Mouse (Mus musculus) midbrain, embryonic 12.5 days (tissue): ENCODE results near the gene Clcn7. TPM values are rescaled to one million over a fixed set of nuclear protein-coding genes. Genes with fewer than 3 reads are reported as not detected.
A peak's percentile ranks its signal among the peaks of the same experiment; 100 is the strongest.

Experiments
- ATAC-seq: fragments of 200-750 bp; cut with Nextera tagmentation; 2 replicates; pipeline ENCODE4 v1.8.0; 2017; ENCODE audit warnings: low read depth, moderate TSS enrichment, moderate library complexity; ENCODE audit not compliant: low FRiP score
- H3K27ac ChIP-seq: fragments of 300-500 bp; sonication (generic); replicated peaks from 2 replicates; pipeline ENCODE4 v1.5.1; 2016; ENCODE audit warnings: mild to moderate bottlenecking
- H3K27me3 ChIP-seq: fragments of 300-500 bp; sonication (generic); 2 replicates; pipeline ENCODE4 v1.6.1; 2016; ENCODE audit warnings: mild to moderate bottlenecking
- H3K36me3 ChIP-seq: fragments of 300-500 bp; sonication (generic); 2 replicates; pipeline ENCODE4 v1.6.1; 2016
- H3K4me1 ChIP-seq: fragments of 300-500 bp; sonication (generic); 2 replicates; pipeline ENCODE4 v1.6.1; 2016
- H3K4me2 ChIP-seq: fragments of 300-500 bp; sonication (generic); replicated peaks from 2 replicates; pipeline ENCODE4 v1.6.1; 2016; ENCODE audit warnings: mild to moderate bottlenecking, moderate library complexity
- H3K4me3 ChIP-seq: fragments of 300-500 bp; sonication (generic); 2 replicates; pipeline ENCODE4 v1.5.1; 2016; ENCODE audit warnings: mild to moderate bottlenecking
- H3K9ac ChIP-seq: fragments of 300-500 bp; sonication (generic); replicated peaks from 2 replicates; pipeline ENCODE4 v1.6.1; 2016; ENCODE audit warnings: mild to moderate bottlenecking, moderate library complexity
- H3K9me3 ChIP-seq: fragments of 300-500 bp; sonication (generic); 2 replicates; pipeline ENCODE4 v1.6.1; 2016; ENCODE audit warnings: mild to moderate bottlenecking
- WGBS: fragments of 180-500 bp; shearing (Covaris S2); methylation state at CpG from one replicate; pipeline ENCODE4 v1.1.7; 2016; 5-methylcytosine and 5-hydroxymethylcytosine counted together
- polyA plus RNA-seq: library from polyadenylated mRNA; unstranded; fragments of >200 nt; fragmentation: Nextera tagmentation; extraction: Ambion mirVana; gene quantifications from 2 replicates; pipeline ENCODE4 v1.2.1, GENCODE M21; 2016

Clcn7 gene
- polyA plus RNA-seq, 1 experiment from 2014 or later: 28.7 TPM

DNA sequence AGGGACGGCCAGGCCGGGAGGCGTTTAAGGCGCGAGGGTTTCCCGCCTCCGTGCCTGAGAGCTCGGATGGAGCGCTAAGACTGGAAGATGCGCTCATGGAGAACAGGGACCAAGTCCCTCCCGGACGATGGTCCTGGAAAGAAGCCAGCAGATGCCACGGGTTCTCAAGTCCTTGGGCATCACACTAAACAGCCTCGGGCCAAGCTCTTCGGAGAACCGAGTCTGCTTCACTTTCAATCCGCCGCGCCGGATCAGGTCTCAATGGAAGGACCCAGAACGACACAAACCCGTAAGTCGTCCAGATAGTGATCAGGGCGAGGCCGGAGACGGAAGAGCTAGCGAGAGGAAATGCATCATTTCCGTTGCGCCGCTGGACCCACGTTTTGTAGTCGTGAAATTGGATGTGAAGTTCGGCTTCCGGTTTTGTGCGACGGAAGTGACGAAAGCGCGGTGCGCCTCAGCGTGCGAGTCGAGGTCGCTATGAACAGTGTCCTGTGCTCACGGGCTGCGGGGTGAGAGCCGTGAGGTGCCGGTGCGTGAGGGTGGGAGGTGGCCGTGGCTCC is 51.0 kb downstream of the Clcn7 start, which contains the start of gene BC003965:
TSS of gene BC003965 (plus strand) at position 426 of the 563 bp plus-strand sequence.
- Histone ChIP-seq H3K4me3 (peak within 1 kb of the TSS; percentile 94), H3K9ac (peak within 1 kb of the TSS; percentile 89), H3K4me1 (peaks cover 18% of the 10 kb centered on the region), H3K27me3 (peaks cover 17% of the 10 kb centered on the region; the same call in 1 of the 2 replicates), H3K4me2 (peak within 1 kb of the TSS; percentile 98), H3K27ac (peak within 1 kb of the TSS; percentile 90), H3K36me3 (no peaks in the 10 kb centered on the region), H3K9me3 (no peaks in the 10 kb centered on the region)
- WGBS: under 1% methylated on average over 50 of the region's 50 CpGs
- ATAC-seq: peak; percentile 86

GRCm38 (mm10) chr17:25184961-25185360 is 51.8 kb downstream of the Clcn7 start:
- 8% methylated on average over 17 of the region's 17 CpGs for WGBS
- ATAC-seq: peak; percentile 36; the same call in 1 of the 2 replicates
- H3K27ac ChIP-seq: 0 out of 2 replicates have a peak overlapping the region, but pooled peaks have one; percentile 90
- peak overlapping the region; percentile 80 for H3K9ac ChIP-seq
- H3K27me3 ChIP-seq: peaks cover 16% of the 10 kb centered on the region; the same call in 1 of the 2 replicates
- peak overlapping the region; percentile 94 for H3K4me3 ChIP-seq
- H3K36me3 ChIP-seq: no peaks in the 10 kb centered on the region
- peaks cover 26% of the 10 kb centered on the region for H3K4me1 ChIP-seq
- H3K4me2 ChIP-seq: peak overlapping the region; percentile 98
- H3K9me3 ChIP-seq: no peaks in the 10 kb centered on the region

- Histone ChIP-seq H3K4me2 (peak overlapping the region; percentile 90), H3K9me3 (no peaks in the 10 kb centered on the region), H3K36me3 (0 out of 2 replicates have a peak, but pooled peaks cover 16% of the 10 kb centered on the region), H3K4me3 (peak overlapping the region; percentile 99), H3K9ac (peak overlapping the region; percentile 90), H3K4me1 (peaks cover 26% of the 10 kb centered on the region), H3K27me3 (no peaks in the 10 kb centered on the region), H3K27ac (peak overlapping the region; percentile 68; the same call in 1 of the 2 replicates)
- no peak for ATAC-seq
- WGBS: 5% methylated on average over 11 of the region's 11 CpGs
Observed at GRCm38 (mm10) chr17:25187784-25188149, 54.6 kb downstream of the Clcn7 start.

DNA sequence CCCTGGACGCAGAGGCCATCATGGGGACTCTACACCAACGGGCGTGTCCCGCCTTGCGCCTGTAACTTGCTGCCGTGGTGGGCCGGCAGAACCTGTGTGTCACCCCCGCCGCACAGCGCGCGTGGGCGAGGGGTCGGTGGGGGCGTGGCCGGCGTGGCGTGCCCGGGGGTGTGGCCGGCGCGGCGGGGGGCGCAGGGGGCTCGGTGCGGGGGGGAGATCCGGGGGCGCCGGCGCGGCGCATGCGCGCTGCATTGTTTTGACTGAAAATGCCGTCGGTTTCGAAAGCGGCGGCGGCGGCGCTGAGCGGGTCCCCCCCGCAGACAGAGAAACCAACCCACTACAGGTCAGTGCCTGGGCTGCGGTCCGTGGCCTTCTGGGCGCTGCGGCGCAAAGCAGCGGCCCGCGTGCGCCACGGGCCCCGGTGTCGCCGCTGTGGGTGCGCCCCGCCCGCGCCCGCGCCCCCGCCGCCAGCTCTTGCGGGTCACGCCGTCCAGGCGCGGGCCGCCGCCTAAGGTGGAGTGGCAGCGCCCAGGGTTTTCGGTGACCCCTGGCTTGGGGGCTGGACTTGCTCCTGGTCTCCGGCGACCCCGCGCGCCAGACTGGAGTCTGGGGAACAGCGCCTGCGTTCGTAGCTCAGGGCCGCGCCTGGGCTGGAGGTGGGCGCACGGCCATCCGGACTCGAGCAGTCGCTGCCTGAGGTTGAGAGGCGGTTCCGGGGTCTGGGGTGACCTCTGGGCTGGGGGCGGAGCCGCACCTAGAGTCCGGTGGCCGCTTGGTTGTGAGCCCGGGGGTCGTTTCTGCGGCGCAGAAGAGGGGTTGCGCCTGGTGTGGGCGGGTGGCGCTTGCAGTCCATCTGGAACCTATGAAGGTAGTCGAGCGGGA is 55.2 kb downstream of the Clcn7 start, which contains the start of gene Unkl:
TSS of gene Unkl (plus strand) at position 248 of the 882 bp plus-strand sequence.
- Histone ChIP-seq H3K9ac (peak within 1 kb of the TSS; percentile 90), H3K27me3 (no peaks in the 10 kb centered on the region), H3K9me3 (no peaks in the 10 kb centered on the region), H3K4me1 (peaks cover 26% of the 10 kb centered on the region), H3K4me3 (peak within 1 kb of the TSS; percentile 99), H3K4me2 (peak within 1 kb of the TSS; percentile 90), H3K36me3 (0 out of 2 replicates have a peak, but pooled peaks cover 16% of the 10 kb centered on the region), H3K27ac (peak within 1 kb of the TSS; percentile 68)
- WGBS: under 1% methylated on average over 82 of the region's 104 CpGs
- ATAC-seq: peak; percentile 57

DNA sequence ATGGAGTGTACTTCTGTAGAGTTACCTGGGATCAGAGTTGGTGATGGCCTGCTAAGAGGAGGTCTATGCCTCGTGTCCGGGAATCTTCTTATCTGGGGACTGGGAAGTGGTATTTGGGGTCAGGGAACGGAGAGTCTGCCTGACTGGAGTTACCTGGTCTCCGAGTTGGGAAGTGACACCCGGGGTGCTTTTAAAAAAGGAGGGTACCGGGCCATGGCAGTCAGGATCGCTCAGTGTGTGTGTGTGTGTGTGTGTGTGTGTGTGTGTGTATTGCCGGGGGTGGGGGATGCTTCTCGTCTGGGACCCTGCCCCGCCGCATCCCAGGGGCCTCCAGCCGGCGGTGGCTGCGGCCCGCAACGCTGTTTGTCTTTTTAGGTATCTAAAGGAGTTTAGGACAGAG is 55.9 kb downstream of the Clcn7 start:
- ATAC-seq: no peak
- peak overlapping the region; percentile 99 for H3K4me3 ChIP-seq
- H3K27ac ChIP-seq: no peak overlapping the region
- peak overlapping the region; percentile 90 for H3K4me2 ChIP-seq
- H3K4me1 ChIP-seq: peaks cover 26% of the 10 kb centered on the region
- WGBS: 5% methylated on average over 16 of the region's 16 CpGs
- 0 out of 2 replicates have a peak, but pooled peaks cover 16% of the 10 kb centered on the region for H3K36me3 ChIP-seq
- peak overlapping the region; percentile 90 for H3K9ac ChIP-seq
- no peaks in the 10 kb centered on the region for H3K9me3 ChIP-seq
- H3K27me3 ChIP-seq: no peaks in the 10 kb centered on the region

GRCm38 (mm10) chr17:25202401-25202800 is 69.2 kb downstream of the Clcn7 start:
- Histone ChIP-seq H3K27ac (no peak overlapping the region), H3K9me3 (no peaks in the 10 kb centered on the region), H3K36me3 (peaks cover 68% of the 10 kb centered on the region), H3K4me3 (no peak overlapping the region), H3K4me1 (no peaks in the 10 kb centered on the region), H3K4me2 (no peak overlapping the region), H3K27me3 (no peaks in the 10 kb centered on the region), H3K9ac (no peak overlapping the region)
- WGBS: 92% methylated on average over 4 of the region's 4 CpGs
- ATAC-seq: no peak

GRCm38 (mm10) chr17:25210006-25210405 is 76.8 kb downstream of the Clcn7 start:
- Histone ChIP-seq H3K9me3 (no peaks in the 10 kb centered on the region), H3K9ac (no peak overlapping the region), H3K27ac (no peak overlapping the region), H3K4me3 (no peak overlapping the region), H3K36me3 (peaks cover 82% of the 10 kb centered on the region), H3K27me3 (no peaks in the 10 kb centered on the region), H3K4me1 (no peaks in the 10 kb centered on the region), H3K4me2 (no peak overlapping the region)
- 92% methylated on average over 4 of the region's 4 CpGs for whole genome bisulfite sequencing
- ATAC-seq: no peak

DNA sequence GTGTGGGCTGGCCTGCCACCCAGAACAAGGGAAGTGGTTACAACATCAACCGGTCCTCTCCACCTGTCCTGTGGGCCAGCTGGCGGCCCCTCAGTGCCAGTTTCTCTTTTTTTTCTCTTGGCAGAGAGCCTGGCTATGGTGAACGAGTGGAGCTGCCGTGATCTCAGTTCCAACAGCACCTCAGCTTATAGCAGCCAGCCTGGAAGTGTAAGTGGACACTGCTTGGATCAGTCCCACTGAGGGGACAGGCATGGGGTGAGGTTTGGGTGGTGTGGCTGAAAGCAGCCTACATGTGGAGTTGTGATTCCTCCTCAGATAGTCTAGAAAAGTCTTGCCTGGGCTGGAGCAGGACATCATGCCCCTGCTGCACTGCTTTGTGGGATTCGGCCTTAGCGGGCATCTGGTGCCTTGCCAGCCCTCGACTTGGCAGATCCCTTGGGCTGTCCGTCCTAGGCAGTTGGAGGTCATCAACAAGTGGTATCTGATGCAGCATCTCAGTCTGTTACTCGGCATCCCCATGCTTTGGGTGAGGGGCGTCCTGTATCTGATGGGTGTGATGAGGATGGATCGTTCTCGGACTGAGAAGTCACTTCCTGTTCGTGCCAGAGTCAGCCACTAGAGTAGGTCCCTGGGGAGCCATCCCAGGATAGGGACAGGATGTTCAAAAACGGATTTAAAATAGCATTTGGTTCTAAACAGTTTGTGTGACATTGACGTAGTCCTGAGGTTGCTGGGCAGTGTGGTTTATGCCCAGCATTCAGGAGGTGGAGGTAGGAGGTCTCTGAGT is 77.7 kb downstream of the Clcn7 start:
- no peak overlapping the region for H3K27ac ChIP-seq
- no peaks in the 10 kb centered on the region for H3K4me1 ChIP-seq
- peaks cover 85% of the 10 kb centered on the region for H3K36me3 ChIP-seq
- ATAC-seq: no peak
- no peak overlapping the region for H3K4me2 ChIP-seq
- no peak overlapping the region for H3K9ac ChIP-seq
- H3K27me3 ChIP-seq: no peaks in the 10 kb centered on the region
- 87% methylated on average over 15 of the region's 15 CpGs for WGBS
- H3K4me3 ChIP-seq: no peak overlapping the region
- H3K9me3 ChIP-seq: no peaks in the 10 kb centered on the region

DNA sequence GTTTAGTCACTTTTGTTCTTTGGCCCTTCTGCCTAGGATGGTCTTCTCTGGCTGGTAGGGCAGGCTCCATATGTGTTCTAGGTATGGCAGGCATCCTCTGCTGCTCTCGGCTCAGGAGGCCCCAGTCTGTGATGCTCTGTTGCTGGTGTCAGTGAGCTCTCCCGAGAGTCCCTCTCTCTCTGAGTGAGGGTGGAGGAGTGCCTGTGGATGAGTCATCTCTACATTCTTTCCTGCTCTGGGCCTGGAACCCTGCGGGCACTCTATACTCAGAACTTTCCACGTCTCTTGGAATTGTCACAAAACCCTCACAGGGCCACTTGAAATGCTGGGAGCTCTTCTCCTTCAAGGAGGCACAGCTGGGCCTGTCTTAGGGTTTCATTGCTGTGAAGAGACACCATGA is 78.5 kb downstream of the Clcn7 start:
- Histone ChIP-seq H3K9me3 (no peaks in the 10 kb centered on the region), H3K4me1 (no peaks in the 10 kb centered on the region), H3K27ac (no peak overlapping the region), H3K9ac (no peak overlapping the region), H3K4me2 (no peak overlapping the region), H3K4me3 (no peak overlapping the region), H3K36me3 (peaks cover 87% of the 10 kb centered on the region), H3K27me3 (no peaks in the 10 kb centered on the region)
- WGBS: 95% methylated on average over 4 of the region's 4 CpGs
- ATAC-seq: no peak
